Comparison of ENCODE assay signal across 16 mouse cellular contexts in genomic region chr10:4355882-4356451, GRCm38 (mm10). TPM values are rescaled to one million over a fixed set of nuclear protein-coding genes. Genes with fewer than 3 reads are reported as not detected.
DNase-seq lines count a peak whose midpoint lies in the region; ATAC-seq lines count a peak whose summit lies in the region.
"Had no signal": no experiment of that assay in that cellular context is flagged by ENCODE, and none has a peak within 500 bp of the region (broad histone marks: within the 10 kb centered on the region; RNA-seq: fewer than 3 reads in every experiment).

No protein-coding gene starts in this region.

- no peak overlapping the region for H3K27ac ChIP-seq in forebrain, embryonic 11.5 days (ENCODE audit: low read depth, low read length)
- H3K27ac ChIP-seq in forebrain, embryonic 14.5 days (ENCODE audit: low read depth, low read length), result no peak overlapping the region
- no peak overlapping the region for H3K27ac ChIP-seq in embryonic facial prominence, embryonic 10.5 days (replicated peaks)
- H3K27ac ChIP-seq: kidney, postnatal 0 days; limb, embryonic 15.5 days had no signal

- H3K9ac ChIP-seq in forebrain, embryonic 11.5 days (ENCODE audit: low read length), result no peak overlapping the region
- no peak overlapping the region for H3K9ac ChIP-seq in forebrain, embryonic 14.5 days (ENCODE audit: low read length)
- H3K9ac ChIP-seq: limb, embryonic 15.5 days; liver, postnatal 0 days had no signal

- no peaks in the 10 kb centered on the region for H3K36me3 ChIP-seq in forebrain, embryonic 11.5 days (ENCODE audit: control insufficient read depth, insufficient read depth, low read length)
- H3K36me3 ChIP-seq in forebrain, embryonic 14.5 days (ENCODE audit: control insufficient read depth, insufficient read depth, low read length), result 0 out of 2 replicates have a peak, but pooled peaks cover 2% of the 10 kb centered on the region
- H3K36me3 ChIP-seq in embryonic facial prominence, embryonic 10.5 days (replicated peaks), result peaks cover 37% of the 10 kb centered on the region

- peak; percentile 38 for DNase-seq in forebrain, embryonic 11.5 days (ENCODE audit: low spot score)
- no peak for DNase-seq in forebrain, embryonic 14.5 days (ENCODE audit: low spot score)
- DNase-seq in naive thymus-derived CD4-positive, alpha-beta T cell, adult 2 months (ENCODE audit: low read depth), result peak; percentile 71
- DNase-seq in thymus, postnatal 4 days, result peak; percentile 50
- no peak for DNase-seq in embryonic facial prominence, embryonic 10.5 days (ENCODE audit: low spot score)
- DNase-seq in adipocyte (ENCODE audit: low spot score), result no peak
- DNase-seq in gastrocnemius, adult 18-20 months (ENCODE audit: low spot score), result no peak
- DNase-seq: B cell, adult 2 months; cerebellum, adult 9-10 months; liver, postnatal 0 days; right cerebral cortex, postnatal 25 days had no signal

- H3K4me3 ChIP-seq in forebrain, embryonic 11.5 days (ENCODE audit: low read depth, low read length), result no peak overlapping the region
- no peak overlapping the region for H3K4me3 ChIP-seq in forebrain, embryonic 14.5 days (ENCODE audit: low read depth, low read length)
- H3K4me3 ChIP-seq in embryonic facial prominence, embryonic 10.5 days, result no peak overlapping the region
- H3K4me3 ChIP-seq: limb, embryonic 15.5 days had no signal

- WGBS in forebrain, embryonic 11.5 days, result 94% methylated on average over 19 of the region's 19 CpGs
- WGBS in forebrain, embryonic 14.5 days, result 95% methylated on average over 19 of the region's 19 CpGs
- WGBS in embryonic facial prominence, embryonic 10.5 days, result 93% methylated on average over 19 of the region's 19 CpGs

- H3K27me3 ChIP-seq in forebrain, embryonic 11.5 days (ENCODE audit: control insufficient read depth, insufficient read depth, low read length), result no peaks in the 10 kb centered on the region
- H3K27me3 ChIP-seq in forebrain, embryonic 14.5 days (replicated peaks; ENCODE audit: control insufficient read depth, insufficient read depth, low read length), result no peaks in the 10 kb centered on the region
- H3K27me3 ChIP-seq in embryonic facial prominence, embryonic 10.5 days (replicated peaks; ENCODE audit: low read depth, poor library complexity, severe bottlenecking), result no peaks in the 10 kb centered on the region
- H3K27me3 ChIP-seq: limb, embryonic 15.5 days had no signal

- no peaks in the 10 kb centered on the region for H3K9me3 ChIP-seq in forebrain, embryonic 11.5 days (ENCODE audit: control insufficient read depth, low read length)
- H3K9me3 ChIP-seq in forebrain, embryonic 14.5 days (replicated peaks; ENCODE audit: control insufficient read depth, low read length), result no peaks in the 10 kb centered on the region
- peaks cover 3% of the 10 kb centered on the region; the same call in 1 of the 2 replicates for H3K9me3 ChIP-seq in embryonic facial prominence, embryonic 10.5 days
- H3K9me3 ChIP-seq: limb, embryonic 15.5 days had no signal

- H3K4me2 ChIP-seq in forebrain, embryonic 11.5 days (ENCODE audit: low read depth, low read length, severe bottlenecking), result no peak overlapping the region
- no peak overlapping the region for H3K4me2 ChIP-seq in forebrain, embryonic 14.5 days (ENCODE audit: low read length)
- H3K4me2 ChIP-seq: limb, embryonic 15.5 days had no signal

- no peak for ATAC-seq in forebrain, embryonic 11.5 days (replicated peaks; ENCODE audit: low FRiP score)
- no peak for ATAC-seq in forebrain, embryonic 14.5 days
- peak; percentile 21; the same call in 1 of the 2 replicates for ATAC-seq in common myeloid progenitor, adult 5-6 weeks (replicated peaks; ENCODE audit: low read depth, poor library complexity, severe bottlenecking)
- ATAC-seq: intestine, embryonic 16.5 days; liver, postnatal 0 days; midbrain, embryonic 16.5 days had no signal

- H3K4me1 ChIP-seq in forebrain, embryonic 11.5 days (replicated peaks; ENCODE audit: control insufficient read depth, insufficient read depth, low read length), result no peaks in the 10 kb centered on the region
- H3K4me1 ChIP-seq in forebrain, embryonic 14.5 days (ENCODE audit: control insufficient read depth, insufficient read depth, low read length), result no peaks in the 10 kb centered on the region
- 0 out of 2 replicates have a peak, but pooled peaks cover 4% of the 10 kb centered on the region for H3K4me1 ChIP-seq in embryonic facial prominence, embryonic 10.5 days
- H3K4me1 ChIP-seq: limb, embryonic 15.5 days had no signal

RNA-seq across cellular contexts. Expression of gene Zbtb2, which starts 31.9 kb away (rescaled TPM):
- 21.2 and 21.8 TPM in 2 replicates for polyA plus RNA-seq in forebrain, embryonic 11.5 days (2014; fragmentation: Nextera tagmentation; extraction: Ambion mirVana)
- 16.5 and 20.3 TPM in 2 replicates for polyA plus RNA-seq in forebrain, embryonic 14.5 days (2014; fragmentation: Nextera tagmentation; extraction: Ambion mirVana)
- total RNA-seq in common myeloid progenitor, adult 5-6 weeks (2017), result 14.9 and 17.2 TPM in 2 replicates
- polyA plus RNA-seq in embryonic facial prominence, embryonic 10.5 days (2016; fragmentation: Nextera tagmentation; extraction: Ambion mirVana), result 18.8 and 22.7 TPM in 2 replicates
- 1 to 10 TPM; 4.4 to 5.2 TPM for total RNA-seq in gastrocnemius, adult 18-20 months (2021)

Comparison
In these comparisons a context has a peak if more than half of its experiments do, and no peak if none do; other contexts are left out.
1. DNase-seq: peak in forebrain, embryonic 11.5 days (single experiment), naive thymus-derived CD4-positive, alpha-beta T cell, adult 2 months (single experiment) and thymus, postnatal 4 days (single experiment); none in forebrain, embryonic 14.5 days (single experiment), embryonic facial prominence, embryonic 10.5 days (single experiment), adipocyte (single experiment) and gastrocnemius, adult 18-20 months (single experiment).